Mouse (Mus musculus): Measurements from ENCODE around the gene Btnl2.

The Btnl2 gene

DNA sequence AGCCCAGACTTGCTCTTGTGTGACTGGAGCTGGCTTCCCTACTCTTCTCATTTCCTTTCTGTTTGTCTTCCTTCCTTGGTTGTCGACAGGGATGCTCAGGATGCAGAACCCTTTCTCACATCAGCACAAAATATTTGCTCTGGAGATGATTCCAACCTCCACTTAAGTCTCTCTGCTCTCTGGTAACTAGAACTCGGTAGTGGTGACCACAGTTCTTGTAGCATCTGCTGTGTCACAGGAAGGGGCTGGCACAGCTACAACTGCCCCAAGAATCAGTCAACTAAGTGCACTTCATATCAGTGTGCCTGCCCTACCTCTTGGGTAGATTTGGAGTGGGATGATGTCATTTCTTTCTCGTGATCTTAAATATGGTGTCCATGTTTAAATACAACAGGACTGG lies 8.6 kb upstream of the Btnl2 start:
- no peak for ATAC-seq (ENCODE audit: insufficient number of reproducible peaks, low FRiP score, low TSS enrichment)

DNA sequence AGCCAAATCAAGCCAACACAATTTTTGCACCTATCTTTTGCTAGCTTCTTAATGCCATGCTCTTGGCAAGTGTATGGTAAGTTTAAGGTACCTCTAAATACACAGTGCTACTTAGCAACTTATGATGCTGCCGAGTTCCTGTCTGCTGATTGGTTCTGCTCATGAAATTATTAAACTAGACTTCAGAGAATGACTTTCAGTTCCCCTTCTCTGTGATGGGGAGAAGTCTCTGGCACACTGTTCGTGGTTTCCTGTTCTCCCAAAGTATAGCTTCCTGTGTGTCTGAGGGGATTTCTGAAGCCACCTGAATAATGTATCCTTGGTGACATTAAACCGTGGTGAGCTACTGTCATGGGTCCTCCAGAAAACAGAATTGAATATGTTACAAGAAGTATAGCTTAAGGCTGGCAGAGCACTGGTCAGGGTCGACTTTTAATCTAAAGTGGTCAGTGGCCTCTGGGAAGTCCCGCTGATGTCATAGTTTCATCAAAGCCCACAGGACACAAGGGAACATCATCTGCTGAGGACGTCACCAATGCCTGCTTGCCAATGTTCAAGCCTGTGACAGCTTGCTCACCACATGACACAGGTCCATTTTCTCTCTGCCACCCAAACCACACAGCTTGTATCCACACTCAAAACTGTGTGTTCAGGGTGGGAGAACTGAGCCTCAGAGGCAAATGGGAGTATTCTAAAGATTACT lies 6.9 kb upstream of the Btnl2 start:
- no peak for ATAC-seq (ENCODE audit: insufficient number of reproducible peaks, low FRiP score, low TSS enrichment)

DNA sequence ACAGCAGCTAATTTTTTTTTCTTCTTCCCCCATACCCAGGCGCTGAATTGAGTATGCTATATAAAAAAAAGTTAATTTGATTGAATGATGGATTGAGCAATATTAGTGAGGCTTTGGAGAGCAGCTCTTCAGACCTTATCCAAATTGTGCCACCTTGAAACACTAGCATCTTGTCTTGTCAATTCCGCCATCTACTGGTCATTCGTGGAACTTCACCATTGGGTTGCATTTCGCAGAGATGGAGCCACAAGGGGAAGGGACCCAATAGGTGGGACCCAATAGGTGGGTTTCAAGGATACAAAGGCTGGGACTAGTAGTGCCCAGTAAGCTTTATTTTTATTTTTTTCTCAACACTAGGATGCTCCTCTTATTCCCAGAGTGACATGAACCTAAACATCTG lies 5.2 kb upstream of the Btnl2 start:
- no peak for ATAC-seq (ENCODE audit: insufficient number of reproducible peaks, low FRiP score, low TSS enrichment)

DNA sequence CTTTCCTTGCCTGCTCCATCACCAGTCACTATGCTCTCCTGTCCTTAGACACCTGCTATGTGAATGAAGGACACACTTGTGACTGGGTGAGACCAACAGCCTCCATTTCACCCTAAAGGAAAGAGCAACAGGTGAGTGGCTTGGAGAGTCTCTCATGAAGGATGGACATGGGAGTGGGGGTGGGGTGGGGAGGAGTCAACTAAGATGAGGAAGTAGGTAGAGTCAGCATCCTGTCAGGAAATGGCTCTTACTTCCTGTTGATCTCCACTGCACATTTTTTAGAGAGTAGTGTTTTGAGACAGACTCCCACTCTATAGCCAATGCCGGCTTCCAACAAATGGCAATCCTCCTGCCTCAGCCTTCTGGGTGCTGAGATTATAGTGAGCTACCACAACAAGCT lies 318 bp downstream of the Btnl2 start:
- no peak for ATAC-seq (ENCODE audit: insufficient number of reproducible peaks, low FRiP score, low TSS enrichment)

DNA sequence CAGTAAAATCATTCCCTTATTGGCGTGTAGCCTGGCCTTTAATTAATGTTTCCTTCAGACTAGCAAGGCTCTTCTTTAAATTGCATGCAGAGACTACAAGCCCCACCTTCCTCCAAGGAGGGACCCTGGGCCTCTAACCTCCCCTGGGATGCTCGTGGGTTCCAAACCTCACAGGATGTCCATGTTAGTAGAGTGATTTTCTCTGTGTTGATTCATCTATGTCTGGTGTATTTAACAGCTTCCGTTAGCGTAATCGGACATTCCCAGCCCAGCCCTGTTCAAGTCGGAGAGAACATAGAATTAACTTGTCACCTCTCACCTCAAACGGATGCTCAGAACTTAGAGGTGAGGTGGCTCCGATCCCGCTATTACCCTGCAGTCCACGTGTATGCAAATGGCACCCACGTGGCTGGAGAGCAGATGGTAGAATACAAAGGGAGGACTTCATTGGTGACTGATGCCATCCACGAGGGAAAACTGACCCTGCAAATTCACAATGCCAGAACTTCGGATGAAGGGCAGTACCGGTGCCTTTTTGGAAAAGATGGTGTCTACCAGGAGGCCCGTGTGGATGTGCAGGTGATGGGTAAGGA lies 8.4 kb downstream of the Btnl2 start:
- no peak for ATAC-seq (ENCODE audit: insufficient number of reproducible peaks, low FRiP score, low TSS enrichment)

DNA sequence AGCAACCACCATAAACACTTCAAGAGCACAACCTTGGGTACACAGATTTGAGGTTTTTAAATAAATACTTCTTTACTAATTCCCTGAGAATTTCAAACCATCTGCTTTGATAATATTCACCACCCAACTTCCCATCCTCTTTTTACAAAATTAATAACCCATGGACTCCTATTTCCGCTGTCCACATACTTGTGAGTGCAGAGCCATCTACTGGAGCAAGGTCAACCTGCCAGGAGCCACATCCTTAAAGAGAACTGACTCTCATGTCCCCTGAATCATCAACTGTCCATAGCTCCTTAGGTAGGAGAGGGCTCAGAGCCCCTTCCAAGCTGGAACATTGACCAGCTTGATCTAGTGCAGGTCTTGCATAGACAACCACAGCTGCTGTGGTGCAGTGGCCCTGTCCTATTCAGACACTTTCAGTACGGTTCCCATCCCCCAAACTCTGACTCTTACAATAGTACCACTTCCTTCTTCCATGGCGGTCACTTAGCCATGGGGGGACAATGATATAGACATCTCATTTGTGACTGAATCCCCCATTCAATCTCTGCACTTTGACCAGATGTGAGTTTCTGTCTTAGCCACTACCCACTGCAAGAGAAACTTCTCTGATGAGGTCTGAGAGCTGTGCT lies 9.2 kb downstream of the Btnl2 start:
- ATAC-seq (ENCODE audit: insufficient number of reproducible peaks, low FRiP score, low TSS enrichment): no peak

DNA sequence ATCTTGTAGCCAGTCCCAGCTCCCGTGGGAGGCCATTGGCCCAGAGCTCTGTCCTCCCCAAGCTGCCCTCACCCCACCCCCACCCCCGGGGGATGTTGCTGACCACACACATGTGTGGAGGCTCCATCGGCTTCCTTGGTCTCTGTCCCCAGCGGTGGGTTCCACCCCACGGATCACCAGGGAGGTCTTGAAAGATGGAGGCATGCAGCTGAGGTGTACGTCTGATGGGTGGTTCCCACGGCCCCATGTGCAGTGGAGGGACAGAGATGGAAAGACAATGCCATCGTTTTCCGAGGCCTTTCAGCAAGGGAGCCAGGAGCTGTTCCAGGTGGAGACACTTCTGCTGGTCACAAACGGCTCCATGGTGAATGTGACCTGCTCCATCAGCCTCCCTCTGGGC lies 10.4 kb downstream of the Btnl2 start:
- ATAC-seq (ENCODE audit: insufficient number of reproducible peaks, low FRiP score, low TSS enrichment): no peak

DNA sequence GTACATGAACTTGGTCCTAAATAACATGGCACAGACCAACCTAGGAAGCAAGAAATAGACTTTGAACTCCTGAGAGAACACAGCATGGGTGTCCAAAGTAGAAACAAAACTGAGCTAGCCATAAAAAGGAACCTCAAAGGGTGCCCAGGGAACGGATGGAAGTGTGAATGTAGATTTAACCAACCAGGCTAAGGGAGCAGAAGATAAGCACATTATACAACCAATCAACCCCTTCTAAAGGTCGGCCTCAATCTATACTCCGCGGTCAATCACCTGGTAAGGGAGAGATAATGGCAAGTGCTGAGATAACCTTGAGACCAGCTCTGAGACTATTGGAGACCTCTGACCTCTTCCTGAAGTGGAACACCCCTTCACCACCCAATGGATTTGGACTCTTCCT lies 15.9 kb downstream of the Btnl2 start:
- no peak for ATAC-seq (ENCODE audit: insufficient number of reproducible peaks, low FRiP score, low TSS enrichment)

DNA sequence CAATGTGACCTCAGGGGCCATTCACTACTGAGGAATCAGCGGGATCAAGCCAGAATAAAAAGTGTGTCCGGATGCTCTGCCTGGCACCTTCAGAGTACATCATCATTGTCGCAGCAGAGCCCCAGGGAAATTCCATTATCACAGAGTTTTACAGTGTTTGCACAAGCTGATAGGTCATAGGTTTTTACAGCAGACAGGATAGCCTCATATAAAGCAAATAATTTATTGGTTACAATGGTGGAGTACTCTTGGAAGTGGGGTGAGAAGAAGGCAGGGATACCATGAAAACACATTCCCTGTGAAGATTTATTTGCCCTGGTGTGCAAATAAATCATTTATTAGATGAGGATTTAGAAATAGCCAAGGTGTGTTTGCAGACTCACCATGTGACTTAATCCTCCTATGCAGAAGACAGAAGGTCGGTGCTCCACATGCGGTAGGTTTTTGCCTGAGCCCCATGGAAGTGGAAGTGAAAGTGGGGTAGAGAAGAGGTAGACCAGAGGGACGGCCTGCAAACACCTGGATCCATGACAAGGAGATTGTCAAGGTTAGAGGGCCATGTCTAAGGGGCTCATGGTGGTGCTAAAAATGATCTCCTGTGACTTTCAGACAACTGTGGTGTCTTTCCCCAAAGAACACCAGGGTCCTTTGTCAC lies 18.6 kb downstream of the Btnl2 start:
- ATAC-seq (ENCODE audit: insufficient number of reproducible peaks, low FRiP score, low TSS enrichment): no peak

DNA sequence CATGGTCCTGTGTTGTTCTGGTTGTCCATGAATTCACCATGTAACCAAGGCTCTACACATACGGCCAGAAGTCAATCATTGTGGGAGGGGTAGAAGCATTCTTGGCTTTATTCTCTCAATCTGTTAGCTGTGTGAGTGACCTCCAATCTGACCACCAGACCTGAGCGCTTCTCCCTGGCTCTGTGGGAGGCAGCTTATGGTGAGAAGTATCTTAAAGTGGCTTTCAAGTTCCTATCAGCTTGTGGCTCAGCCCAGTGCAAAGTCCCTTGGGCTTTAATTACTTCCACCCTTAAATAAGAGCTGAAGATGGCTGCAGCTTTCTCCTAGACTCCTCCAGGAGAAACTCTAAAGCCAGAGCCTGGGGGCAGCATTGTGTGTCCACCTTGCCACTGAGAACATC lies 22.2 kb downstream of the Btnl2 start, which contains the start of gene Btnl1:
Gene Btnl1, plus strand, starts transcription at position 286 of the 400 bp plus-strand sequence.
- no peak for ATAC-seq (ENCODE audit: insufficient number of reproducible peaks, low FRiP score, low TSS enrichment)

DNA sequence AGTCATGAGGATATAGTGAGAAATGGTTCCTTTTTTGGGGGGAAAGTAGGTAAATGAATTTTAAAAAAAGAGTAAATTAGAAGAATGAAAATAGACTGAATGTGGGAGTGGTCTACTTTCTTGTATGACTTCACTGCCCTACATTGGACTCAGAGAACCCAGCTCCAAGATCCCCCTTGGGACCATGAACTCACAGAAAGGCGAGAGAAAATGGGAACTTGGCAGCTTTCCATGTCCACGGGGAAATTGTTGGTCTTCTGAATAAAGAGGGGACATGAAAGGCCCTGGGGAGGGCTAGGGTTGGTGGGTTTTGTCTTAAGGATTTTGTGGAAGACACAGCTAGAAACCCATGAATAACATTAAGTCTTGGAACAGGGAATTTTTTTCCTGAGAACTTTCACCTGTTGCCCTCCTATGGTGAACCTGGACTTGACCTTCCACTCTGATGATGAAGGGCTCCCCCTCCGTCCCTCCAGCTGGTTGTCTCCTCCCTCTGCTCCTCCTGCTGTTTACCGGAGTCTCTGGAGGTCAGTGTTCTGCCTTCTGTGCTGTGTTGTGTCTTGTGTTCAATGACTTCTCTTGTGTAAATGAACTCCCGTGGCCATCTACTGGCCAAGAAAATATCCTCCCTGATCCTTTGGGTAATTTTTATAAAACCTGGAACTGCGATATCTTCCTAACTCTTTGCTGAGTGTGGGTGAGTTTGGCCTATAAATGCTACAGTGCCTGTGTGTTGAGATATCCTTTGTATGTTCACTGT lies 23.0 kb downstream of the Btnl2 start:
- no peak for ATAC-seq (ENCODE audit: insufficient number of reproducible peaks, low FRiP score, low TSS enrichment)

DNA sequence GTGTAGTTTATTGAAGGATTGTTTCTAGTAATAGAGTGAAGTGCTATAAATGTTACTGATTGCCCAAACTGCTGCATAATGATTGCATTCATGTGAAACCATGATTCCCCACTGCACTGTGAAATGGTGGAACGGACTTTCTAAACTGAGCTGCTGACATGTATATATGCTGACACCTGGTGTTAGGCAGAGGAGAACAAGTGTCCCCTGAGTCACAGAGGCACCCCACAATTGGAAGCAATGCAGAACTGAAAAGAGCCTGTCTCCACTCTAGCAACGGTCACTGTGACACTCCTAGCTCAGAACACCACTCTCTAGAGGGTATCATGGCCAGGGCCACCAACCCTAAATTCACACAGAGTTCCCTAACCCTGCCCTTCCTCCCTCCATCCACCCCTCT lies 24.1 kb downstream of the Btnl2 start:
- ATAC-seq (ENCODE audit: insufficient number of reproducible peaks, low FRiP score, low TSS enrichment): no peak

DNA sequence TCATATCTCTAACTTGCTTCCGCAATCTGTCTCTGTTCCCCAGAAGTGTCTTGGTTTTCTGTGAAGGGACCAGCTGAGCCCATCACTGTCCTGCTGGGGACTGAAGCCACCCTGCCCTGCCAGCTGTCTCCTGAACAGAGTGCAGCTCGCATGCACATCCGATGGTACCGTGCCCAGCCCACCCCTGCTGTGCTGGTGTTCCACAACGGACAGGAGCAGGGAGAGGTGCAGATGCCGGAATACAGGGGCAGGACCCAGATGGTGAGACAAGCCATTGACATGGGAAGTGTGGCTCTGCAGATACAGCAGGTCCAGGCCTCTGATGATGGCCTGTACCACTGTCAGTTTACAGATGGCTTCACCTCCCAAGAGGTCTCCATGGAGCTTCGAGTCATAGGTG lies 24.8 kb downstream of the Btnl2 start:
- no peak for ATAC-seq (ENCODE audit: insufficient number of reproducible peaks, low FRiP score, low TSS enrichment)

DNA sequence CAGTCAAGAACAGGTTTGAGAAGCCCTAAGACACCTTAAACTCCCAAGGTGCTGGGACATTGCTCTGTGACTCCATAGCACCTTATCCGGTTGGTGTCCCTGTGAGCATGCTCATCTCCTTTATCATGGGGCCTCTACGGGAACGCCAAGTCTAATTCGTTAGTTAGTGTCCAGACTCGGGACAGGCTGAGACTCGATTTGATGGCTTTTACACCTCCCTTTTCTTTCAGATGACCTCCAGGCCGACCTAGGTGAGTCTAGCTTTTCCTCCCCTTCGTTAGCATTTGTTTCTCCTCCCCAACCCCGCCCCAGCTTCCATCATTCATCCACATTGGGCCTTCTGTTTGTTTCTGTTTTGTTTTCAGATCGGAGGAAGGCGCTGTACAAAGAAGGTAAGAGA lies 27.3 kb downstream of the Btnl2 start:
- no peak for ATAC-seq (ENCODE audit: insufficient number of reproducible peaks, low FRiP score, low TSS enrichment)

DNA sequence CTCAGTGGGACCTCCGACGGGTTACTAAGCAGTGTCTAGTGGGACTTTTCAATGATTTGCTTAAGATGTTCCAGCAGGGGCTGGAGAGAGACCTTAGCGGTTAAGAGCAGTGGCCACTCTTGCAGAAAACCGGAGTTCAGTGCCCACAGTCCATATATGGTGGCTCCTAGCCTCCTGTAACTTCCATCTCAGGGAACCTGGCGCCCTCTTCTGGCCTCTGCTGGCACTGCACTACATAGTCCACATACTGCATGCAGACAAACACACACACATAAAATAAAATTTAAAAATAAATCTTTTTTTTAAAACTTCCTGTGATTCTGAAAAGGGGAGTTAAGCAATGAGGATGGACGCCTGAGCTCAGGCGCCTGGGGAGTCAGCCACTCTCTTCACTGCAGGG lies 28.6 kb downstream of the Btnl2 start:
- ATAC-seq (ENCODE audit: insufficient number of reproducible peaks, low FRiP score, low TSS enrichment): no peak

DNA sequence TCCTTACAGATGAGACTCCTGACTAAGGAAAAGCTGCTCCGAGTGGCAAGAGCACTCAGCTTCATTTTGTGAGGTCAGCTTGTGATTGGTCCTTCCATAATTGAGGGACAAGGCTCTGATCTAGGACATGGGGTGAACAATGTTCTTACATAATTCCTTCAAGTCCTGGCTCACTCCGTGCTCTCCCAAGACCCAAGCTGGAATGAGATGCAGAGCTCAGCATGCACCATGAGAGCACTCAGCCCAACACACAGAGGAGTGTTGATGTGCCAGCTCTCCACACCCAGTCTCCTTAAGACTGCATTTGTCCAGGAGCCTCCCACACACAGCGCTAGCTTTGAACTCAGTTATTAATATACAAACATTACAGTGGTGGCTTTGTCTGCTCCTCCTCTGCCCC lies 30.1 kb downstream of the Btnl2 start:
- ATAC-seq (ENCODE audit: insufficient number of reproducible peaks, low FRiP score, low TSS enrichment): no peak

DNA sequence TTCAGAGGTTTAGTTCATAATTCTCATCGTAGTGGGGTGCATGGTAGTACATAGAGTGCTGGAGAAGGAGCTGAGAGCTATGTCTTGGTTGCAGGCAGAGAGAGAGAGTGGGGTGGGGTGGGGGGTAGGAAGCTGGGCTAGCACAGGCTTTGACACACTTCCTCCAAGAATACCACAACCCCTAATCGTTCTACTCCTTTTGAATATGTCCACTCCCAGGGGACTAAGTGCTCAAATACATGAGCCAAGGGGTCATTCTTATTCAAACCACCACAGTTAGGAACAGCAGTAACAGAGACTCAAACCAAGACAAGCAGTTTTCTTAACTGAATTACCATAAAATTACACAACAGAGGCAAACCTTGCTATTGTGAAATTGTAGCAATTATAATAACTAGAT lies 32.0 kb downstream of the Btnl2 start:
- ATAC-seq (ENCODE audit: insufficient number of reproducible peaks, low FRiP score, low TSS enrichment): no peak

DNA sequence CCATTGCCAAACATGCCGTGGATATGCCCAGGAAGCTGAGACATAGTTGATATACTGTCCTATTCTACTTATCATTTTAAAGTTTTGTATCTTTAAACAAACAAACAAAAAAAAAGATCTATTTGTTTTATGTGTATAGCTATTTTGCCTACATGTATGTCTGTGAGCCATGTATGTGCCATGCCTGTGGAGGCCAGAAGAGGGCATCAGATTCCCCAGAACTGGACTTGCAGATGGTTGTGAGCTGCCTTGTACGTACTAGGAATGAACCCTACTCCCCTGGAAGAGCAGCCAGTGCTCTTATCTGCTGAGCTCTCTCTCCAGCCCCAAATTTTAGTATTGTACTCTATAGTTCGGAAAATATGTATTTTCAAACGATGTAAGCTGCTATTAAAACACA lies 33.9 kb downstream of the Btnl2 start:
- no peak for ATAC-seq (ENCODE audit: insufficient number of reproducible peaks, low FRiP score, low TSS enrichment)

DNA sequence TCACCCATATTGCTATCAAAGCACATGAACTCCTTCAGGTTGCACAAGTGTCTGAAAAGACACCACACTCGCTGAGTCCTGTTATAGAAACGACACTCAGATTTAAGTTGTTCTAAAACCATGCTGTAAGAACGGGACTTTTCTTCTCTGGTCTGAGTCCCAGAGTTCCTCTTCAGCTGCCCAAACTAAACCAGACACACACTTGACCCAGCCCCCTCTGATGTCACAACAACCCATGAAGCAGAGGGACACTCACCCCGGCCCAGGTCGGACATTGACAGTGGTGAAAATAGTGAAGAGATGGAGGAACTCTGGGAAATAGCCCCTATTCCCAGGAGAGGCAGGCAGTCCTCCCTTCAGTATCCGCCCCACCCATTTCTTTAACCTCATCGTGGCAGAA lies 36.9 kb downstream of the Btnl2 start:
- no peak for ATAC-seq (ENCODE audit: insufficient number of reproducible peaks, low FRiP score, low TSS enrichment)

DNA sequence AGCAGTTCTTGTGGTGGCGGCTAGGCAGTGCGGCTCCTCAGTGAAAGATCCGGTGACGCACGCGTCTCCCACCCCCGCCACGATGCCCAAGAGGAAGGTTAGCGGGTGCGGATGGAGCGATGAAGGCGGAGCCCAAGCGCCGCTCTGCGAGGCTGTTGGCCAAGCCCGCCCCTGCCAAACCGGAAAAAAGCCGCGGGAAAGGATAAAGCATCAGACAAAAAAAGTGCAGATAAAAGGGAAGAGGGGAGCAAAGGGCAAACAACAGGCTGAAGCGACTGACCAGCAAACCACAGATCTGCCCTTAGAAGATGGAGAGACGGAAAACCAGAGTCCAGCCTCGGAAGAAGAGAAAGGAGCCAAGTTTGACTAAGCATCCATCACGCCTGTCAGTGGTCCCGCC lies 37.7 kb downstream of the Btnl2 start:
- ATAC-seq (ENCODE audit: insufficient number of reproducible peaks, low FRiP score, low TSS enrichment): no peak

DNA sequence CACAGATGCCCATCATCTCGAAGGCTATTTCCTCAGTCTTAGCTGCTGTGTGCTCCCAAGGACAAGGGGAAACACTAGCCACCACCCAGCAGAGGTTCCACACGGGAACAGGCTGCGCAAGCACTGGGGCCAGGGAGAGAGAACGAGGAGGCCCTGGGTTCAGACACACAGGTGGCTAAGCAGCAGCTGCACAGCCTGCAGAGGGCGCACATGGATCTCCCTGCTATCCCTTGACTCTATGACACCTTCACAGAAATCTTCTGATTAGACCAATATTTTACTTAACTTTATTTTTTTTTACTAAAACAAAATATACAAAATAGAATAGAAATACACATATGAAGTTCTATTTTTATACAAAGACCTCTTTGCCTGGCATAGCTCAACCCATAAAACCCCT lies 42.7 kb downstream of the Btnl2 start:
- no peak for ATAC-seq (ENCODE audit: insufficient number of reproducible peaks, low FRiP score, low TSS enrichment)

All from cerebellum, adult (tissue).